Mouse (Mus musculus) hindbrain, postnatal 0 days (tissue): ENCODE measurements around the gene Gm20388. TPM values are rescaled to one million over a fixed set of nuclear protein-coding genes. Genes with fewer than 3 reads are reported as not detected.
"Not testable (repeated sequence)": the region's sequence is repeated elsewhere in the genome, so short reads cannot be mapped to it uniquely, and the experiment has no call there.

Experiments
- ATAC-seq: fragments of 200-750 bp; cut with Nextera tagmentation; 2 replicates; pipeline ENCODE4 v1.8.0; 2017; ENCODE audit warnings: mild to moderate bottlenecking, moderate TSS enrichment, moderate library complexity
- DNase-seq: peaks from one replicate; pipeline ENCODE4 v3.0.0-alpha.2; 2015; ENCODE audit warnings: low spot score
- H3K27ac ChIP-seq: fragments of 300-500 bp; sonication (generic); 2 replicates; pipeline ENCODE4 v1.5.1; 2014; ENCODE audit warnings: mild to moderate bottlenecking
- H3K27me3 ChIP-seq: fragments of 300-500 bp; sonication (generic); 2 replicates; pipeline ENCODE4 v1.6.1; 2014; ENCODE audit warnings: low read length, mixed read lengths; ENCODE audit not compliant: insufficient read depth
- H3K36me3 ChIP-seq: fragments of 300-500 bp; sonication (generic); 2 replicates; pipeline ENCODE4 v1.6.1; 2014; ENCODE audit warnings: low read length, mixed read lengths; ENCODE audit not compliant: insufficient read depth
- H3K4me1 ChIP-seq: fragments of 300-500 bp; sonication (generic); 2 replicates; pipeline ENCODE4 v1.6.1; 2014; ENCODE audit warnings: antibody characterized with exemption, low read length, mixed read lengths; ENCODE audit not compliant: insufficient read depth
- H3K4me2 ChIP-seq: fragments of 300-500 bp; sonication (generic); 2 replicates; pipeline ENCODE4 v1.6.1; 2014; ENCODE audit warnings: low read depth, mild to moderate bottlenecking, low read length, moderate library complexity, mixed read lengths
- H3K4me3 ChIP-seq: fragments of 300-500 bp; sonication (generic); 2 replicates; pipeline ENCODE4 v1.5.1; 2014; ENCODE audit warnings: low read length
- H3K9ac ChIP-seq: fragments of 300-500 bp; sonication (generic); replicated peaks from 2 replicates; pipeline ENCODE4 v1.6.1; 2014; ENCODE audit warnings: mild to moderate bottlenecking, low read length, moderate library complexity, mixed read lengths
- H3K9me3 ChIP-seq: fragments of 300-500 bp; sonication (generic); 2 replicates; pipeline ENCODE4 v1.6.1; 2016; ENCODE audit warnings: low read length, mixed read lengths
- CTCF ChIP-seq: IDR thresholded peaks from 2 replicates; pipeline ENCODE4 v1.5.1; 2016; ENCODE audit warnings: antibody characterized with exemption, control low read depth, low read depth
- WGBS: fragments of 180-500 bp; shearing (Covaris S2); extraction: QIAGEN DNeasy Blood & Tissue Kit; methylation state at CpG from one replicate; pipeline ENCODE4 v1.1.7; 2014; 5-methylcytosine and 5-hydroxymethylcytosine counted together
- polyA plus RNA-seq: library from polyadenylated mRNA; unstranded; fragments of >200 nt; fragmentation: Nextera tagmentation; extraction: Ambion mirVana; gene quantifications from 2 replicates; pipeline ENCODE4 v1.2.1, GENCODE M21; 2015
- total RNA-seq: library from RNA; depleted of rRNA; stranded (reverse); fragments of >200 nt; gene quantifications from 2 replicates; pipeline ENCODE4 v1.2.3, GENCODE M21; 2014

Gm20388 gene
- total and polyA plus RNA-seq, 2 experiments from 2014 or later, result 71.3 TPM; not detected in 1

- Histone ChIP-seq H3K9ac (no peak overlapping the region), H3K9me3 (no peaks in the 10 kb centered on the region), H3K4me2 (no peak overlapping the region), H3K36me3 (no peaks in the 10 kb centered on the region), H3K4me1 (peaks cover 5% of the 10 kb centered on the region; the same call in 1 of the 2 replicates), H3K27ac (no peak overlapping the region), H3K4me3 (no peak overlapping the region), H3K27me3 (no peaks in the 10 kb centered on the region)
- TF ChIP-seq CTCF, result no peak
- 57% methylated on average over 8 of the region's 8 CpGs for WGBS
- ATAC-seq (0 out of 2 replicates have a peak, but pooled peaks have one; percentile 24), DNase-seq (no peak)
Measured at GRCm38 (mm10) chr8:121431499-121431898, 1520.9 kb downstream of the Gm20388 start.

GRCm38 (mm10) chr8:121433466-121433865 is 1522.8 kb downstream of the Gm20388 start:
- Histone ChIP-seq H3K9ac (no peak overlapping the region), H3K4me2 (no peak overlapping the region), H3K27me3 (no peaks in the 10 kb centered on the region), H3K36me3 (no peaks in the 10 kb centered on the region), H3K9me3 (no peaks in the 10 kb centered on the region), H3K4me1 (peaks cover 5% of the 10 kb centered on the region; the same call in 1 of the 2 replicates), H3K4me3 (no peak overlapping the region), H3K27ac (no peak overlapping the region)
- 13% methylated on average over 17 of the region's 17 CpGs for WGBS
- TF ChIP-seq CTCF, result no peak
- no peak for ATAC-seq
- peak; percentile 53 for DNase-seq

- ATAC-seq (no peak), DNase-seq (no peak)
- Histone ChIP-seq H3K4me1 (peaks cover 9% of the 10 kb centered on the region; the same call in 1 of the 2 replicates), H3K27ac (no peak overlapping the region), H3K9me3 (no peaks in the 10 kb centered on the region), H3K9ac (no peak overlapping the region), H3K4me3 (no peak overlapping the region), H3K27me3 (no peaks in the 10 kb centered on the region), H3K36me3 (no peaks in the 10 kb centered on the region), H3K4me2 (no peak overlapping the region)
- TF ChIP-seq CTCF, result no peak
- 65% methylated on average over 5 of the region's 5 CpGs for WGBS
Measured at GRCm38 (mm10) chr8:121436656-121437055, 1526.0 kb downstream of the Gm20388 start.

- no peaks in the 10 kb centered on the region for H3K9me3 ChIP-seq
- DNase-seq, result no peak
Measured at GRCm38 (mm10) chr8:121437506-121437905, 1526.9 kb downstream of the Gm20388 start.

GRCm38 (mm10) chr8:121438111-121438510 is 1527.5 kb downstream of the Gm20388 start:
- Histone ChIP-seq H3K27me3 (no peaks in the 10 kb centered on the region), H3K9ac (no peak overlapping the region), H3K36me3 (no peaks in the 10 kb centered on the region), H3K27ac (no peak overlapping the region; the same call in 1 of the 2 replicates), H3K4me1 (peaks cover 8% of the 10 kb centered on the region; the same call in 1 of the 2 replicates), H3K4me2 (no peak overlapping the region), H3K4me3 (no peak overlapping the region), H3K9me3 (no peaks in the 10 kb centered on the region)
- no peak for TF ChIP-seq CTCF
- ATAC-seq (peak; percentile 44), DNase-seq (peak; percentile 72)
- WGBS, result 15% methylated on average over 6 of the region's 6 CpGs

More at GRCm38 (mm10) chr8:121437506-121437905, 1526.9 kb downstream of the Gm20388 start:
- no peak for ATAC-seq
- H3K4me3 ChIP-seq, result no peak overlapping the region
- H3K27me3 ChIP-seq, result no peaks in the 10 kb centered on the region
- H3K4me1 ChIP-seq, result peaks cover 9% of the 10 kb centered on the region; the same call in 1 of the 2 replicates
- H3K9ac ChIP-seq, result no peak overlapping the region
- WGBS, result 58% methylated on average over 6 of the region's 6 CpGs
- no peaks in the 10 kb centered on the region for H3K36me3 ChIP-seq
- H3K4me2 ChIP-seq, result no peak overlapping the region
- H3K27ac ChIP-seq, result no peak overlapping the region
- TF ChIP-seq CTCF, result peak; percentile 35

- Histone ChIP-seq H3K9ac (no peak overlapping the region), H3K36me3 (no peaks in the 10 kb centered on the region), H3K9me3 (no peaks in the 10 kb centered on the region), H3K4me3 (no peak overlapping the region), H3K4me2 (no peak overlapping the region), H3K4me1 (0 out of 2 replicates have a peak, but pooled peaks cover 3% of the 10 kb centered on the region), H3K27ac (no peak overlapping the region), H3K27me3 (no peaks in the 10 kb centered on the region)
- WGBS, result 58% methylated on average over 4 of the region's 4 CpGs
- no peak for TF ChIP-seq CTCF
- DNase-seq (no peak), ATAC-seq (no peak)
Measured at GRCm38 (mm10) chr8:121439351-121439750, 1528.7 kb downstream of the Gm20388 start.

GRCm38 (mm10) chr8:121443361-121443760 is 1532.7 kb downstream of the Gm20388 start:
- H3K4me1 ChIP-seq, result 0 out of 2 replicates have a peak, but pooled peaks cover 3% of the 10 kb centered on the region
- no peak overlapping the region for H3K4me3 ChIP-seq
- no peak overlapping the region for H3K4me2 ChIP-seq
- H3K9ac ChIP-seq, result no peak overlapping the region
- no peaks in the 10 kb centered on the region for H3K36me3 ChIP-seq
- no peak for TF ChIP-seq CTCF
- 62% methylated on average over 7 of the region's 7 CpGs for WGBS
- no peak overlapping the region for H3K27ac ChIP-seq
- H3K9me3 ChIP-seq, result no peaks in the 10 kb centered on the region
- DNase-seq, result no peak
- no peak for ATAC-seq
- no peaks in the 10 kb centered on the region for H3K27me3 ChIP-seq

- not testable (repeated sequence) for ATAC-seq, H3K9me3 ChIP-seq, DNase-seq, H3K4me1 ChIP-seq, H3K27me3 ChIP-seq, H3K36me3 ChIP-seq, H3K9ac ChIP-seq, H3K4me2 ChIP-seq, H3K4me3 ChIP-seq, H3K27ac ChIP-seq
- 85% methylated on average over 1 of the region's 1 CpGs for WGBS
Measured at GRCm38 (mm10) chr8:121444521-121444920, 1533.9 kb downstream of the Gm20388 start.
